Mouse (Mus musculus): ENCODE results near the gene Ascl3. TPM values are rescaled to one million over a fixed set of nuclear protein-coding genes. Genes with fewer than 3 reads are reported as not detected.
A peak's percentile ranks its signal among the peaks of the same experiment; 100 is the strongest.

The Ascl3 gene
- polyA plus RNA-seq, 1 experiment from 2014 or later: not detected

DNA sequence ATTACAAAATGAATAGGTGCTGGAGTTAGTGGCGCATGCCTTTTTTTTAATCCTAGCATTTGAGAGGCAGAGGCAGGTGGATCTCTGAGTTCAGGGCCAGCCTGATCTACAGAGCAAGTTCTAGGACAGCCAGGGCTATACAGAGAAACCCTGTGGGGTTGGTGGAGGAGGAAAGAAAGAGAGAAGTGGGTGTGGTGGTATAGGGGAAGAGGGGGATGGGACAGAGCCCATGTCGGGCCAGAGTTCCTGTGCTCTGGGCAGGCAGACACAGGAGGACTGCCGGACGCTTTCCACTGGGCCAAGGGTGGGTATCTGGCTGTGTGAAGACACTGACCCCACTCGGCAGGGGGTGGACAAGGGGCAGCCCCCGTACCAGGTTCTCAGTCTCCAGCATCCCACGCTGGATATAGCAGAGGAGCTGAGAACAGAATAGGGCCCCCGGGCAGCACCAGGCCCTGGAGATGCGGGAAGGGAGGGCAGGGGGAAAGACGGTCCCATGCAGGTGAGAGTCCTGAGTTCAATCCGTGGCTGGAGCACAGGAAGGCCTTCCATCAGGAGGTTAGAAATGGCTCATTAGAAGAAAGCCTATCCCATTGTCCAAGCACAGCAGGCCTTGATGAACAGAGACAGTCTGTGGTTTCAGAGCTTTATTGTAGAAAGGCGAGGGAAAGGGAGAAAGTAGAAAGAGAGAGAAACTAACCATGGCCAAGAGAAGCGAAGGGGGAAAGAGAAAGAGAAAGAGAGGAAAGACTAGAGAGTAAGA is 36.8 kb downstream of the Ascl3 start:
- Histone ChIP-seq H3K27ac (ENCODE audit: low read depth) (no peak overlapping the region), H3K4me1 (ENCODE audit: insufficient read depth) (no peaks in the 10 kb centered on the region), H3K4me3 (ENCODE audit: low read depth, low read length) (no peak overlapping the region), H3K9ac (replicated peaks) (no peak overlapping the region), H3K9me3 (ENCODE audit: low read length) (no peaks in the 10 kb centered on the region), H3K4me2 (ENCODE audit: low read depth, low read length) (no peak overlapping the region), H3K27me3 (ENCODE audit: insufficient read depth, low read length) (no peaks in the 10 kb centered on the region), H3K36me3 (replicated peaks; ENCODE audit: insufficient read depth, low read length) (no peaks in the 10 kb centered on the region)
- WGBS (ENCODE audit: insufficient replicate concordance): 81% methylated on average over 13 of the region's 13 CpGs
- no peak for DNase-seq
- no peak for ATAC-seq
- TF ChIP-seq EP300 (IDR thresholded peaks at IDR 0.05; ENCODE audit: low read depth) (no peak), CTCF (IDR thresholded peaks at IDR 0.05; ENCODE audit: low read depth) (no peak)

DNA sequence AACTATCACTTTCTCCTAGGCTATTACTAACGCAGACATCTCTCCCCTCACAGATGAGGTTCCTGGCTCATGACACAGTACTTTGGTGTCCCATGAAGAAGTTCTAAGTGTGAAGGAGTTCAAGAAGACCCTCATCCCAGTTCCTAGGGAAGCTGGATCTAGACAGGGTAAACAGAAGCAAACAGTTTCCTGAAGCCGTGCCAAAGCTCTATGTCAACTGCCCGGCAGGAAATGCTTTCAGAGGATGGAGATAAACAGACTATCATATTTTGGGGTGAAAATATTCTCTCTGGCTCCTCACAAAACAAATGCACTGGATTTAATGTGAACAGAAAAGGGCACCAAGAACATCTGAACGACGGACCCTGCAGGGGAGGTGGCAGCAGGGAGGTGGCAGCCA is 40.6 kb downstream of the Ascl3 start:
- Histone ChIP-seq H3K36me3 (replicated peaks; ENCODE audit: insufficient read depth, low read length) (no peaks in the 10 kb centered on the region), H3K27me3 (ENCODE audit: insufficient read depth, low read length) (no peaks in the 10 kb centered on the region), H3K27ac (ENCODE audit: low read depth) (no peak overlapping the region), H3K9ac (replicated peaks) (no peak overlapping the region), H3K4me2 (ENCODE audit: low read depth, low read length) (no peak overlapping the region), H3K9me3 (ENCODE audit: low read length) (no peaks in the 10 kb centered on the region), H3K4me1 (ENCODE audit: insufficient read depth) (no peaks in the 10 kb centered on the region; the same call in 1 of the 2 replicates), H3K4me3 (ENCODE audit: low read depth, low read length) (no peak overlapping the region)
- WGBS (ENCODE audit: insufficient replicate concordance): 81% methylated on average over 5 of the region's 5 CpGs
- no peak for TF ChIP-seq EP300 (IDR thresholded peaks at IDR 0.05; ENCODE audit: low read depth)
- DNase-seq: no peak
- ATAC-seq: no peak

GRCm38 (mm10) chr7:109690101-109690500 is 41.4 kb downstream of the Ascl3 start:
- H3K27ac ChIP-seq (ENCODE audit: low read depth): no peak overlapping the region
- H3K9ac ChIP-seq (replicated peaks): no peak overlapping the region
- H3K27me3 ChIP-seq (ENCODE audit: insufficient read depth, low read length): no peaks in the 10 kb centered on the region
- TF ChIP-seq EP300 (IDR thresholded peaks at IDR 0.05; ENCODE audit: low read depth) (no peak), CTCF (IDR thresholded peaks at IDR 0.05; ENCODE audit: low read depth) (peak; percentile 43)
- H3K4me1 ChIP-seq (ENCODE audit: insufficient read depth): no peaks in the 10 kb centered on the region; the same call in 1 of the 2 replicates
- no peak overlapping the region for H3K4me2 ChIP-seq (ENCODE audit: low read depth, low read length)
- WGBS (ENCODE audit: insufficient replicate concordance): 81% methylated on average over 3 of the region's 3 CpGs
- no peaks in the 10 kb centered on the region for H3K9me3 ChIP-seq (ENCODE audit: low read length)
- no peaks in the 10 kb centered on the region for H3K36me3 ChIP-seq (replicated peaks; ENCODE audit: insufficient read depth, low read length)
- no peak for DNase-seq
- no peak overlapping the region for H3K4me3 ChIP-seq (ENCODE audit: low read depth, low read length)
- ATAC-seq: no peak

- H3K4me2 ChIP-seq (ENCODE audit: low read depth, low read length): no peak overlapping the region
- no peak overlapping the region for H3K4me3 ChIP-seq (ENCODE audit: low read depth, low read length)
- no peaks in the 10 kb centered on the region; the same call in 1 of the 2 replicates for H3K4me1 ChIP-seq (ENCODE audit: insufficient read depth)
- H3K9me3 ChIP-seq (ENCODE audit: low read length): no peaks in the 10 kb centered on the region
- no peak for DNase-seq
- H3K36me3 ChIP-seq (replicated peaks; ENCODE audit: insufficient read depth, low read length): no peaks in the 10 kb centered on the region
- no peak overlapping the region for H3K27ac ChIP-seq (ENCODE audit: low read depth)
- TF ChIP-seq CTCF (IDR thresholded peaks at IDR 0.05; ENCODE audit: low read depth): no peak
- TF ChIP-seq EP300 (IDR thresholded peaks at IDR 0.05; ENCODE audit: low read depth): no peak
- no peak for ATAC-seq
- no peaks in the 10 kb centered on the region for H3K27me3 ChIP-seq (ENCODE audit: insufficient read depth, low read length)
- WGBS (ENCODE audit: insufficient replicate concordance): 56% methylated on average over 9 of the region's 9 CpGs
- H3K9ac ChIP-seq (replicated peaks): no peak overlapping the region
These were observed 44.9 kb downstream of the Ascl3 start for GRCm38 (mm10) chr7:109686585-109687128.

GRCm38 (mm10) chr7:109680879-109681278 is 50.6 kb downstream of the Ascl3 start:
- H3K36me3 ChIP-seq (replicated peaks; ENCODE audit: insufficient read depth, low read length): no peaks in the 10 kb centered on the region
- TF ChIP-seq EP300 (IDR thresholded peaks at IDR 0.05; ENCODE audit: low read depth): no peak
- no peak overlapping the region for H3K4me3 ChIP-seq (ENCODE audit: low read depth, low read length)
- no peaks in the 10 kb centered on the region for H3K27me3 ChIP-seq (ENCODE audit: insufficient read depth, low read length)
- 92% methylated on average over 1 of the region's 1 CpGs for WGBS (ENCODE audit: insufficient replicate concordance)
- no peak overlapping the region for H3K9ac ChIP-seq (replicated peaks)
- ATAC-seq (no peak), DNase-seq (no peak)
- H3K4me1 ChIP-seq (ENCODE audit: insufficient read depth): no peaks in the 10 kb centered on the region
- no peak overlapping the region for H3K4me2 ChIP-seq (ENCODE audit: low read depth, low read length)
- H3K27ac ChIP-seq (ENCODE audit: low read depth): no peak overlapping the region
- no peaks in the 10 kb centered on the region for H3K9me3 ChIP-seq (ENCODE audit: low read length)

DNA sequence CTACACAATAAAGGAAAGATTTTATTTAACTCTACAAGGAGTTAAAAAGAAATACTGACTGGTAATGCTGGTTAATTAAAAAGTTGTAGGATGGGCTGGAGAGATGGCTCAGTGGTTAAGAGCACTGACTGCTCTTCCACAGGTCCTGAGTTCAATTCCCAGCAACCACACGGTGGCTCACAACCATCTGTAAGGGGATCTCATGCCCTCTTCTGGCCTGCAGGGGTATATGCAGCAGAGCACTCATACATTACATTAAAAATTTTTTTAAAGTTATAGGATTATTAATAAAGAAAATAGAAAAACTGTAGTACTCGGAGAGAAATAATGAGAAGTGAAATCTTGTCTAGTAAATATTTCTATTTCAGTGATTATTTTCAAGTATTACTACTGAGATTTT is 51.2 kb downstream of the Ascl3 start:
- H3K27me3 ChIP-seq (ENCODE audit: insufficient read depth, low read length): no peaks in the 10 kb centered on the region
- H3K9ac ChIP-seq (replicated peaks): no peak overlapping the region
- H3K4me3 ChIP-seq (ENCODE audit: low read depth, low read length): no peak overlapping the region
- no peak overlapping the region for H3K27ac ChIP-seq (ENCODE audit: low read depth)
- H3K4me1 ChIP-seq (ENCODE audit: insufficient read depth): no peaks in the 10 kb centered on the region
- no peak for ATAC-seq
- no peaks in the 10 kb centered on the region for H3K36me3 ChIP-seq (replicated peaks; ENCODE audit: insufficient read depth, low read length)
- H3K4me2 ChIP-seq (ENCODE audit: low read depth, low read length): no peak overlapping the region
- 82% methylated on average over 2 of the region's 2 CpGs for WGBS (ENCODE audit: insufficient replicate concordance)
- no peak for DNase-seq
- H3K9me3 ChIP-seq (ENCODE audit: low read length): no peaks in the 10 kb centered on the region
- TF ChIP-seq CTCF (IDR thresholded peaks at IDR 0.05; ENCODE audit: low read depth): peak; percentile 15; the same call in 1 of the 2 replicates
- TF ChIP-seq EP300 (IDR thresholded peaks at IDR 0.05; ENCODE audit: low read depth): no peak

Other genes starting within 250 kb of the Ascl3 start
- gene Trim66, start 223.6 kb downstream of the Ascl3 start, polyA plus RNA-seq (2015; fragmentation: Nextera tagmentation; extraction: Ambion mirVana): 0.02 TPM in 1 of 2 replicates, not detected in the other
- 83.1 and 84.4 TPM in 2 replicates for gene Rpl27a, start 212.6 kb downstream of the Ascl3 start, polyA plus RNA-seq (2015; fragmentation: Nextera tagmentation; extraction: Ambion mirVana)
- gene St5, start 28.1 kb downstream of the Ascl3 start, polyA plus RNA-seq (2015; fragmentation: Nextera tagmentation; extraction: Ambion mirVana): 33.4 and 33.9 TPM in 2 replicates
- gene Akip1, start 28.0 kb downstream of the Ascl3 start, polyA plus RNA-seq (2015; fragmentation: Nextera tagmentation; extraction: Ambion mirVana): 23.7 and 24.5 TPM in 2 replicates
- 0.08 TPM in 1 of 2 replicates, not detected in the other for gene BC051019, start 7.9 kb downstream of the Ascl3 start, polyA plus RNA-seq (2015; fragmentation: Nextera tagmentation; extraction: Ambion mirVana)
- 40.5 and 40.8 TPM in 2 replicates for gene Tmem9b, start 21.1 kb upstream of the Ascl3 start, polyA plus RNA-seq (2015; fragmentation: Nextera tagmentation; extraction: Ambion mirVana)
- 0.14 and 0.28 TPM in 2 replicates for gene Nrip3, start 50.3 kb upstream of the Ascl3 start, polyA plus RNA-seq (2015; fragmentation: Nextera tagmentation; extraction: Ambion mirVana)
- gene Scube2, start 134.0 kb upstream of the Ascl3 start, polyA plus RNA-seq (2015; fragmentation: Nextera tagmentation; extraction: Ambion mirVana): 0.04 and 0.06 TPM in 2 replicates
- 8.0 and 8.9 TPM in 2 replicates for gene Dennd5a, start 228.7 kb upstream of the Ascl3 start, polyA plus RNA-seq (2015; fragmentation: Nextera tagmentation; extraction: Ambion mirVana)